Mouse (Mus musculus): ENCODE measurements around the gene Bicra. TPM values are rescaled to one million over a fixed set of nuclear protein-coding genes. Genes with fewer than 3 reads are reported as not detected.
A peak's percentile ranks its signal among the peaks of the same experiment; 100 is the strongest.

The Bicra gene
- polyA plus RNA-seq, 1 experiment from 2014 or later, result 6.1 TPM

DNA sequence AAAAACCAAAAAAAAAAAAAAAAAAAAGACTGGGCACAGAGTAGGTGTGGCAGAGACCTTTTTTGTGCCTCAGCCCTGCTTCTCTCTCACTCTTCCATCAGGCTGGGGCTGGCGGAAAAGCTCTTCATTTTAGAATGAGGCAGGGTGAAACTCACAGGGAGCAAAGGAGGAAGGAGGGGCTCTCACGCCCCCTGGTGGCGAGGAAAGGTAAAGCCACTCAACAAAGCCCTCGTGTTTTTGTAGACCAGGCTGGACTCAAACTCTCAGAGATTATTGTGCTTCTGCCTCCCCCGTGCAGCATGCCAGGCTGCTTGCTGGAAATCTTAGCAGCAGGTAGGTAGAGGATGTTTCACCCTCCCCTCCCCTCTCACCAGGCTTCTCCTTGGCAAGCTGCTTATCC is 73.0 kb downstream of the Bicra start:
- Histone ChIP-seq H3K27me3 (ENCODE audit: control insufficient read depth, insufficient read depth, low read length) (no peaks in the 10 kb centered on the region), H3K9me3 (ENCODE audit: control insufficient read depth, low read length) (peaks cover 2% of the 10 kb centered on the region; the same call in 1 of the 2 replicates), H3K36me3 (ENCODE audit: control insufficient read depth, insufficient read depth, low read length) (peaks cover 36% of the 10 kb centered on the region), H3K4me2 (no peak overlapping the region), H3K4me3 (ENCODE audit: low read depth, low read length) (no peak overlapping the region), H3K4me1 (ENCODE audit: control insufficient read depth, insufficient read depth, low read length) (no peaks in the 10 kb centered on the region), H3K27ac (ENCODE audit: low read depth, low read length) (no peak overlapping the region), H3K9ac (ENCODE audit: low read length) (no peak overlapping the region)
- DNase-seq (ENCODE audit: low spot score, missing footprints) (no peak), ATAC-seq (ENCODE audit: low FRiP score) (no peak)
- WGBS, result 64% methylated on average over 5 of the region's 5 CpGs

GRCm38 (mm10) chr7:15972247-15972646 is 75.5 kb downstream of the Bicra start:
- ATAC-seq (ENCODE audit: low FRiP score), result peak; percentile 17; the same call in 1 of the 2 replicates
- Histone ChIP-seq H3K9ac (ENCODE audit: low read length) (no peak overlapping the region), H3K4me3 (ENCODE audit: low read depth, low read length) (no peak overlapping the region), H3K4me1 (ENCODE audit: control insufficient read depth, insufficient read depth, low read length) (no peaks in the 10 kb centered on the region), H3K27ac (ENCODE audit: low read depth, low read length) (no peak overlapping the region), H3K36me3 (ENCODE audit: control insufficient read depth, insufficient read depth, low read length) (peaks cover 27% of the 10 kb centered on the region), H3K27me3 (ENCODE audit: control insufficient read depth, insufficient read depth, low read length) (no peaks in the 10 kb centered on the region), H3K9me3 (ENCODE audit: control insufficient read depth, low read length) (peaks cover 2% of the 10 kb centered on the region; the same call in 1 of the 2 replicates), H3K4me2 (no peak overlapping the region)
- WGBS, result 50% methylated on average over 25 of the region's 25 CpGs
- no peak for DNase-seq (ENCODE audit: low spot score, missing footprints)

DNA sequence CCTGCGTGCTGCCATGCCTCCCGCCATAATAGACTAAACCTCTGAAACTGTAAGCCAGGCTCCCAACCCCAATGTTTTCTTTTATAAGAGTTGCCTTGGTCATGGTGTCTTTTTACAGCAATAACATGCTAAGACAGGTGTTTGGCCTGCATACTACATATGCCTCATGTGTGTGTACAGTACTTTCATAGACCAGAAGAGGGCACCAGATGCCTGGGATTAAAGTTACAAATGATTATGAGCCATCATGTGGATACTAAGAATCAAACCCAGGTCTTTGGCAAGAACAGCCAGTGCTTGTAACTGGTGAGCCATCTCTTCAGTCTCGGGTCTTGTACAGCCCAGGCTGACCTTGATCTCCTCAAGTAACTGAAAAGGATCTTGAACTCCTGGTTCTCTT is 78.0 kb downstream of the Bicra start:
- Histone ChIP-seq H3K27me3 (ENCODE audit: control insufficient read depth, insufficient read depth, low read length) (no peaks in the 10 kb centered on the region), H3K9ac (ENCODE audit: low read length) (no peak overlapping the region), H3K36me3 (ENCODE audit: control insufficient read depth, insufficient read depth, low read length) (peaks cover 20% of the 10 kb centered on the region), H3K4me2 (no peak overlapping the region), H3K4me1 (ENCODE audit: control insufficient read depth, insufficient read depth, low read length) (no peaks in the 10 kb centered on the region), H3K9me3 (ENCODE audit: control insufficient read depth, low read length) (peaks cover 2% of the 10 kb centered on the region; the same call in 1 of the 2 replicates), H3K27ac (ENCODE audit: low read depth, low read length) (no peak overlapping the region), H3K4me3 (ENCODE audit: low read depth, low read length) (no peak overlapping the region)
- WGBS, result 86% methylated on average over 3 of the region's 3 CpGs
- DNase-seq (ENCODE audit: low spot score, missing footprints), result no peak
- ATAC-seq (ENCODE audit: low FRiP score), result no peak

- no peak overlapping the region for H3K4me3 ChIP-seq (ENCODE audit: low read depth, low read length)
- ATAC-seq (ENCODE audit: low FRiP score), result no peak
- 91% methylated on average over 8 of the region's 8 CpGs for WGBS
- peaks cover 13% of the 10 kb centered on the region for H3K36me3 ChIP-seq (ENCODE audit: control insufficient read depth, insufficient read depth, low read length)
- H3K27me3 ChIP-seq (ENCODE audit: control insufficient read depth, insufficient read depth, low read length), result no peaks in the 10 kb centered on the region
- no peak overlapping the region for H3K9ac ChIP-seq (ENCODE audit: low read length)
- H3K9me3 ChIP-seq (ENCODE audit: control insufficient read depth, low read length), result peaks cover 2% of the 10 kb centered on the region; the same call in 1 of the 2 replicates
- H3K27ac ChIP-seq (ENCODE audit: low read depth, low read length), result no peak overlapping the region
- H3K4me1 ChIP-seq (ENCODE audit: control insufficient read depth, insufficient read depth, low read length), result no peaks in the 10 kb centered on the region
- H3K4me2 ChIP-seq, result no peak overlapping the region
- no peak for DNase-seq (ENCODE audit: low spot score, missing footprints)
Measured at GRCm38 (mm10) chr7:15968322-15968721, 79.4 kb downstream of the Bicra start.

GRCm38 (mm10) chr7:15967312-15967711 is 80.4 kb downstream of the Bicra start, which contains the start of gene Ehd2:
Gene Ehd2, minus strand, starts transcription at chr7:15967567.
- Histone ChIP-seq H3K36me3 (ENCODE audit: control insufficient read depth, insufficient read depth, low read length) (peaks cover 12% of the 10 kb centered on the region), H3K9ac (ENCODE audit: low read length) (peak within 1 kb of the TSS; percentile 53; the same call in 1 of the 2 replicates), H3K4me3 (ENCODE audit: low read depth, low read length) (peak within 1 kb of the TSS; percentile 34), H3K27me3 (ENCODE audit: control insufficient read depth, insufficient read depth, low read length) (no peaks in the 10 kb centered on the region), H3K27ac (ENCODE audit: low read depth, low read length) (no peak within 1 kb of the TSS), H3K9me3 (ENCODE audit: control insufficient read depth, low read length) (peaks cover 2% of the 10 kb centered on the region; the same call in 1 of the 2 replicates), H3K4me1 (ENCODE audit: control insufficient read depth, insufficient read depth, low read length) (peaks cover 2% of the 10 kb centered on the region; the same call in 1 of the 2 replicates), H3K4me2 (peak within 1 kb of the TSS; percentile 49)
- under 1% methylated on average over 22 of the region's 22 CpGs for WGBS
- ATAC-seq (ENCODE audit: low FRiP score) (peak; percentile 87), DNase-seq (ENCODE audit: low spot score, missing footprints) (peak; percentile 98)

DNA sequence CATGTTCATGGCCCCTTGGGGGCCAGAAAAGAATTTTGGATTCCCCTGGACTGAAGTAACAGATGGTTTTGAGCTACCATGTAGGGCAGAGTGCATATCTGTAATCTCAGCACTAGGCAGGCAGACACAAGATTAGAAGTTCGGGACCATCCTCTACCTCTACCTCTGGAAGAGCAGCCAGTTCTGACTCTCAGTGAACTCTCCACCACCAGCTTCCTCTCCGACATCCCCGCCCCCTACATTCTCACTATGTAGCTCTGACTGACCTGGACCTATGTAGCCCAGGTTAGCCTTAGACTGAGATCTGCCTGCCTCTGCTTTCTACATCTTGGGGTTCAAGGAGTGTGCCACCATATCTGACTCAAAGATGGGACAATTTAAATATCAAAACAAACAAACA is 81.2 kb downstream of the Bicra start:
- Histone ChIP-seq H3K9ac (ENCODE audit: low read length) (no peak overlapping the region), H3K27ac (ENCODE audit: low read depth, low read length) (no peak overlapping the region), H3K4me3 (ENCODE audit: low read depth, low read length) (no peak overlapping the region), H3K4me2 (no peak overlapping the region), H3K27me3 (ENCODE audit: control insufficient read depth, insufficient read depth, low read length) (no peaks in the 10 kb centered on the region), H3K4me1 (ENCODE audit: control insufficient read depth, insufficient read depth, low read length) (peaks cover 2% of the 10 kb centered on the region; the same call in 1 of the 2 replicates), H3K36me3 (ENCODE audit: control insufficient read depth, insufficient read depth, low read length) (peaks cover 4% of the 10 kb centered on the region), H3K9me3 (ENCODE audit: control insufficient read depth, low read length) (peaks cover 2% of the 10 kb centered on the region; the same call in 1 of the 2 replicates)
- WGBS, result 81% methylated on average over 3 of the region's 3 CpGs
- ATAC-seq (ENCODE audit: low FRiP score) (no peak), DNase-seq (ENCODE audit: low spot score, missing footprints) (no peak)

DNA sequence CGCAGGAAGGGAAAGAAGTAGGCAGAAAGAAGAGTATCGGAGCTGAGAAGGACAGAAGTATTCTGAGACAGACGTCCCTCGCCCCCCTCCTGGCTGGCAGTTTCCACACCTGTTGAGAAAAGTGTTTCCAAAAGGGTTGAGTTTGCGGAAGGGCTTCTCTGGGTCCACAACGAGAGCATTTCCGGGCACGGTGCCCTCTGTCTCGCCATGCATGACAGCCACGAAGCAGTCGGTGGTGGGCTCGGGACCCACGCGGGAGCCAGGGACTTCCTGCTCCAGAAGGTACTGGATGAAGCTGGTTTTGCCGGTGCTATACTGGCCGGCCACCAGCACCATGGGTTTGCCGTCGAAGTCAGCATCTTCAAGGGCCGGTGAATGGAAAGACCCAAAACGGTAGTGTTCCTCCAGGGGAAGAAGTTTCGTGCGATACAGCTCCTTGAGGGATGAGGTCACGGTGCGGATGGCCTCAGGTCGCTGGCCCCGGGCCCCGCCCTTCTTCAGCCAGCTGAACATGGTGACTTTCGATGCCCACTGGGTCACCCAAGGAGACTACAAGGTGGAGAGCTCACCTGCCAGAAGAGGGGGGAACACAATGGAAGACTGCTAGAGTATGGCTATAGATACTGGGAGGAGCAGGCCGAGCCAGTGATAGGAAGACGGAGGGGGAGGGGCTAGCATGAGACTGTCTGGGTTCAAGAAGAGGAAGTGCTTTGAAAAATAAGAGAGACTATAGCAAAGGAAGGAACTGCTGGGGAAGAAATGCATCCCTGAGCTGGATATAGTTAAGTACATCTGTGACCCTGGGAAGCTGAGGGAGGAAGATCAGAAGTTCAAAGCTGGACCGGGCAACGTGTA is 83.7 kb downstream of the Bicra start:
- no peak overlapping the region for H3K4me3 ChIP-seq (ENCODE audit: low read depth, low read length)
- 86% methylated on average over 32 of the region's 32 CpGs for WGBS
- ATAC-seq (ENCODE audit: low FRiP score), result no peak
- no peaks in the 10 kb centered on the region for H3K9me3 ChIP-seq (ENCODE audit: control insufficient read depth, low read length)
- H3K4me1 ChIP-seq (ENCODE audit: control insufficient read depth, insufficient read depth, low read length), result peaks cover 2% of the 10 kb centered on the region; the same call in 1 of the 2 replicates
- no peaks in the 10 kb centered on the region for H3K36me3 ChIP-seq (ENCODE audit: control insufficient read depth, insufficient read depth, low read length)
- H3K9ac ChIP-seq (ENCODE audit: low read length), result no peak overlapping the region
- H3K27me3 ChIP-seq (ENCODE audit: control insufficient read depth, insufficient read depth, low read length), result no peaks in the 10 kb centered on the region
- no peak overlapping the region for H3K27ac ChIP-seq (ENCODE audit: low read depth, low read length)
- no peak overlapping the region for H3K4me2 ChIP-seq
- DNase-seq (ENCODE audit: low spot score, missing footprints), result no peak

- Histone ChIP-seq H3K4me2 (no peak overlapping the region), H3K4me1 (ENCODE audit: control insufficient read depth, insufficient read depth, low read length) (peaks cover 2% of the 10 kb centered on the region; the same call in 1 of the 2 replicates), H3K4me3 (ENCODE audit: low read depth, low read length) (no peak overlapping the region), H3K9ac (ENCODE audit: low read length) (no peak overlapping the region), H3K9me3 (ENCODE audit: control insufficient read depth, low read length) (no peaks in the 10 kb centered on the region), H3K27me3 (ENCODE audit: control insufficient read depth, insufficient read depth, low read length) (no peaks in the 10 kb centered on the region), H3K36me3 (ENCODE audit: control insufficient read depth, insufficient read depth, low read length) (no peaks in the 10 kb centered on the region), H3K27ac (ENCODE audit: low read depth, low read length) (no peak overlapping the region)
- no peak for ATAC-seq (ENCODE audit: low FRiP score)
- WGBS, result 48% methylated on average over 12 of the region's 12 CpGs
- no peak for DNase-seq (ENCODE audit: low spot score, missing footprints)
Measured at GRCm38 (mm10) chr7:15962311-15963288, 85.1 kb downstream of the Bicra start.
